Mouse (Mus musculus): Measurements from ENCODE around the gene Slc22a21. TPM values are rescaled to one million over a fixed set of nuclear protein-coding genes. Genes with fewer than 3 reads are reported as not detected.
"Not testable (repeated sequence)": the region's sequence is repeated elsewhere in the genome, so short reads cannot be mapped to it uniquely, and the experiment has no call there.

Gene Slc22a21
- polyA plus RNA-seq, 1 experiment from 2014 or later: 6.1 TPM

GRCm38 (mm10) chr11:53975559-53975958, 4.6 kb downstream of the Slc22a21 start:
- no peak for ATAC-seq
- Histone ChIP-seq H3K36me3 (ENCODE audit: control insufficient read depth, insufficient read depth, low read length) (no peaks in the 10 kb centered on the region), H3K4me3 (ENCODE audit: low read length) (no peak overlapping the region), H3K9me3 (ENCODE audit: control insufficient read depth, low read length) (no peaks in the 10 kb centered on the region), H3K9ac (ENCODE audit: low read depth, low read length) (no peak overlapping the region), H3K4me1 (ENCODE audit: control insufficient read depth, insufficient read depth, low read length) (peaks cover 13% of the 10 kb centered on the region), H3K27me3 (replicated peaks; ENCODE audit: control insufficient read depth, insufficient read depth, low read length) (no peaks in the 10 kb centered on the region), H3K4me2 (ENCODE audit: low read depth, low read length) (no peak overlapping the region), H3K27ac (ENCODE audit: low read length) (no peak overlapping the region)

- no peak overlapping the region for H3K4me3 ChIP-seq (ENCODE audit: low read length)
- H3K36me3 ChIP-seq (ENCODE audit: control insufficient read depth, insufficient read depth, low read length): no peaks in the 10 kb centered on the region
- no peak overlapping the region for H3K9ac ChIP-seq (ENCODE audit: low read depth, low read length)
- ATAC-seq: peak; percentile 40; the same call in 1 of the 2 replicates
- no peaks in the 10 kb centered on the region for H3K9me3 ChIP-seq (ENCODE audit: control insufficient read depth, low read length)
- no peak overlapping the region for H3K27ac ChIP-seq (ENCODE audit: low read length)
- no peak overlapping the region for H3K4me2 ChIP-seq (ENCODE audit: low read depth, low read length)
- H3K27me3 ChIP-seq (replicated peaks; ENCODE audit: control insufficient read depth, insufficient read depth, low read length): no peaks in the 10 kb centered on the region
- WGBS: 39% methylated on average over 3 of the region's 3 CpGs
- no peaks in the 10 kb centered on the region for H3K4me1 ChIP-seq (ENCODE audit: control insufficient read depth, insufficient read depth, low read length)
Observed at GRCm38 (mm10) chr11:53958984-53959383, 21.1 kb downstream of the Slc22a21 start.

GRCm38 (mm10) chr11:53958176-53958575, 22.0 kb downstream of the Slc22a21 start:
- not testable (repeated sequence) for H3K27me3 ChIP-seq (replicated peaks; ENCODE audit: control insufficient read depth, insufficient read depth, low read length); H3K36me3 ChIP-seq (ENCODE audit: control insufficient read depth, insufficient read depth, low read length); H3K4me1 ChIP-seq (ENCODE audit: control insufficient read depth, insufficient read depth, low read length); ATAC-seq; H3K4me2 ChIP-seq (ENCODE audit: low read depth, low read length); H3K9ac ChIP-seq (ENCODE audit: low read depth, low read length); H3K9me3 ChIP-seq (ENCODE audit: control insufficient read depth, low read length); H3K4me3 ChIP-seq (ENCODE audit: low read length); H3K27ac ChIP-seq (ENCODE audit: low read length)
- WGBS: 43% methylated on average over 4 of the region's 4 CpGs

- 79% methylated on average over 1 of the region's 1 CpGs for WGBS
- no peak for ATAC-seq
- Histone ChIP-seq H3K9me3 (ENCODE audit: control insufficient read depth, low read length) (no peaks in the 10 kb centered on the region), H3K27me3 (replicated peaks; ENCODE audit: control insufficient read depth, insufficient read depth, low read length) (no peaks in the 10 kb centered on the region), H3K4me3 (ENCODE audit: low read length) (no peak overlapping the region), H3K27ac (ENCODE audit: low read length) (no peak overlapping the region), H3K4me2 (ENCODE audit: low read depth, low read length) (no peak overlapping the region), H3K4me1 (ENCODE audit: control insufficient read depth, insufficient read depth, low read length) (no peaks in the 10 kb centered on the region), H3K36me3 (ENCODE audit: control insufficient read depth, insufficient read depth, low read length) (no peaks in the 10 kb centered on the region), H3K9ac (ENCODE audit: low read depth, low read length) (no peak overlapping the region)
Observed at GRCm38 (mm10) chr11:53956636-53957035, 23.5 kb downstream of the Slc22a21 start.

- Histone ChIP-seq H3K27me3 (replicated peaks; ENCODE audit: control insufficient read depth, insufficient read depth, low read length) (no peaks in the 10 kb centered on the region), H3K4me1 (ENCODE audit: control insufficient read depth, insufficient read depth, low read length) (no peaks in the 10 kb centered on the region), H3K9ac (ENCODE audit: low read depth, low read length) (no peak overlapping the region), H3K4me3 (ENCODE audit: low read length) (no peak overlapping the region), H3K27ac (ENCODE audit: low read length) (no peak overlapping the region), H3K36me3 (ENCODE audit: control insufficient read depth, insufficient read depth, low read length) (no peaks in the 10 kb centered on the region), H3K9me3 (ENCODE audit: control insufficient read depth, low read length) (no peaks in the 10 kb centered on the region), H3K4me2 (ENCODE audit: low read depth, low read length) (no peak overlapping the region)
- no peak for ATAC-seq
- WGBS: 80% methylated on average over 3 of the region's 3 CpGs
Observed at GRCm38 (mm10) chr11:53954653-53955052, 25.5 kb downstream of the Slc22a21 start.

GRCm38 (mm10) chr11:53950133-53950532, 30.0 kb downstream of the Slc22a21 start:
- not testable (repeated sequence) for H3K9me3 ChIP-seq (ENCODE audit: control insufficient read depth, low read length); H3K27ac ChIP-seq (ENCODE audit: low read length); H3K36me3 ChIP-seq (ENCODE audit: control insufficient read depth, insufficient read depth, low read length); H3K4me2 ChIP-seq (ENCODE audit: low read depth, low read length); ATAC-seq; H3K4me1 ChIP-seq (ENCODE audit: control insufficient read depth, insufficient read depth, low read length); H3K9ac ChIP-seq (ENCODE audit: low read depth, low read length); H3K4me3 ChIP-seq (ENCODE audit: low read length); H3K27me3 ChIP-seq (replicated peaks; ENCODE audit: control insufficient read depth, insufficient read depth, low read length)
- no CpG with 5 or more reads among the region's 3 CpGs for WGBS

GRCm38 (mm10) chr11:53931944-53932318, 48.2 kb downstream of the Slc22a21 start:
- not testable (repeated sequence) for H3K4me3 ChIP-seq (ENCODE audit: low read length); H3K9me3 ChIP-seq (ENCODE audit: control insufficient read depth, low read length); H3K4me2 ChIP-seq (ENCODE audit: low read depth, low read length); H3K9ac ChIP-seq (ENCODE audit: low read depth, low read length); H3K4me1 ChIP-seq (ENCODE audit: control insufficient read depth, insufficient read depth, low read length); H3K27me3 ChIP-seq (replicated peaks; ENCODE audit: control insufficient read depth, insufficient read depth, low read length); H3K36me3 ChIP-seq (ENCODE audit: control insufficient read depth, insufficient read depth, low read length); H3K27ac ChIP-seq (ENCODE audit: low read length); ATAC-seq
- 66% methylated on average over 4 of the region's 4 CpGs for WGBS

DNA sequence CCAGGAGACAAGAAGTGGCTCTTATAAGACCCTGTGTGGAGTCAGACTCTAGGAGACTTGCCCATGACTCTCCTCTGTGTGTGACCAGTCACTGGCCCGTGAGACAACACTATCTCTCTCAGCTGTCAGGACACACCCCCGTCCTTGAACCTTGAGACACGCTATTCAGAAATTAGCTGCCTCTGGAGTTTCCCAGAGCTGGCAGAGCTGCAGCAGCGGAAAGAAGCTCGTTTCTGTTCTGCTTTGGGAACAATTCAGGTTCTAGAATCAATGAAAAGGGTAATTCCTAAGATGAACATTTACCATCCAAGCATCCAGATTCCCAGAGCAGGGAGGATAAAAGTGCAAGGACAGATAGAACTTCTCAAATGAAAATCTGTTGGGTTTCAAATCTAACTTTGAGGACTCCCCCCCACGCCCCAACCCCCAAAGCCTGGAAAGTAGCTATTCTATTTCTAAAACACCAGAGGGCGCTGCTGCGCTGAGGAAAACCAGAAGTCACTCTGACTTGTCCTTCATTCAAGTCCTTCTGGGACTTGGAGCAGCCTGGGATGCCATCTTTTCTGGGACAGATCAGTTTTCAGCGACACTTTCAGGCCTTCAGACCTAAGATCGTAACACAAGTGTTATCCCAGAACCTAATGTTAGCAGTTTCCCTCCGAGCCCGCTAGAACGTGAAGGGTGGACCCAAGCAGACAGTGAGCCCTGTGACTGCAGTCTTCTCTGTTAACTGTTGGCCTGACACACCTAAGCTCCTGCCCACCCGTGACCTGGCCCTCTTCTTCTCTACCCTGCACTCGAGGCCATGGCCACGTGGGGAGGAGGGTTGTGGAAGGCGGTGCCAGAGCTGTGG, 48.8 kb downstream of the Slc22a21 start:
- Histone ChIP-seq H3K9ac (ENCODE audit: low read depth, low read length) (no peak overlapping the region), H3K4me1 (ENCODE audit: control insufficient read depth, insufficient read depth, low read length) (0 out of 2 replicates have a peak, but pooled peaks cover 5% of the 10 kb centered on the region), H3K4me3 (ENCODE audit: low read length) (no peak overlapping the region), H3K27ac (ENCODE audit: low read length) (no peak overlapping the region), H3K36me3 (ENCODE audit: control insufficient read depth, insufficient read depth, low read length) (no peaks in the 10 kb centered on the region), H3K9me3 (ENCODE audit: control insufficient read depth, low read length) (no peaks in the 10 kb centered on the region), H3K27me3 (replicated peaks; ENCODE audit: control insufficient read depth, insufficient read depth, low read length) (no peaks in the 10 kb centered on the region), H3K4me2 (ENCODE audit: low read depth, low read length) (0 out of 2 replicates have a peak overlapping the region, but pooled peaks have one; percentile 22)
- peak; percentile 85 for ATAC-seq
- WGBS: 28% methylated on average over 17 of the region's 17 CpGs

DNA sequence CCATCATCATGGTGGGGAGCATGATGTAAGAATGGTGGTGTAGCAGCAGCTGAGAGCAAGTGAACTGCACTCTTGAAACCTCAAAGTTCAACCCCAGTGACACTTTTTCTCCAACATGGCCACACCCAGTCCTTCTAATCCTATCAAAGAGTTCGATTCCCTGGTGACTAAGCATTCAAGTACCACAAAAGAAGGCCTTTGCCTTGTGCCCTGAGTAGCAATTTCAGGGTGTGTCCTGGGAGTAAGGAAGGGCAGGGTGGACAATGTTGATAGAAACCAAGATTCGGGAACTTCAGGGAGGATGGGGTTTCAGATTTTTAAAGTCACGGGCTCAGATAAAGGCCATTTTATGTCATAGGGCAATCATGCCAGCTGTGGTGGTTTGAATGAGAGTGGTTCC, 50.4 kb downstream of the Slc22a21 start:
- H3K27ac ChIP-seq (ENCODE audit: low read length): no peak overlapping the region
- H3K4me3 ChIP-seq (ENCODE audit: low read length): no peak overlapping the region
- H3K9me3 ChIP-seq (ENCODE audit: control insufficient read depth, low read length): no peaks in the 10 kb centered on the region
- no peaks in the 10 kb centered on the region for H3K36me3 ChIP-seq (ENCODE audit: control insufficient read depth, insufficient read depth, low read length)
- H3K4me1 ChIP-seq (ENCODE audit: control insufficient read depth, insufficient read depth, low read length): 0 out of 2 replicates have a peak, but pooled peaks cover 5% of the 10 kb centered on the region
- no peaks in the 10 kb centered on the region for H3K27me3 ChIP-seq (replicated peaks; ENCODE audit: control insufficient read depth, insufficient read depth, low read length)
- no peak overlapping the region for H3K4me2 ChIP-seq (ENCODE audit: low read depth, low read length)
- H3K9ac ChIP-seq (ENCODE audit: low read depth, low read length): no peak overlapping the region
- ATAC-seq: no peak
- 83% methylated on average over 3 of the region's 3 CpGs for WGBS

DNA sequence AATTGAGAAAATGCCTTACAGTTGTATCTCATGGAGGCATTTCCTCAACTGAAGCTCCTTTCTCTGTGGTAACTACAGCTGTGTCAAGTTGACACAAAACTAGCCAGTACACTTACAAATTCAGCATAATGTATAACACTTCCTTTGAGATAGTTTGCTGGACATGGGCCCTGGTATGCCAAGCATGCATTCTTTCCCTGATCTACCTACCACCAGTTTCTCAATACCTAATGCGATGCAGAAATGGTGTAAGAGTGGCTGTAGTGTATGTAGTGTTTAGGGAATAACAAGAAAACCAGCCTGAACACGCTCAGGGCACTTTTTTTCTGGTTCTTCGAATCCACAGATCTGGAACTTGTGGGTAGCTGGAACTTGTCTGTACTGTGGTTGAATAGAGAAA, 51.5 kb downstream of the Slc22a21 start:
- no peak overlapping the region for H3K4me2 ChIP-seq (ENCODE audit: low read depth, low read length)
- no peak for ATAC-seq
- H3K9me3 ChIP-seq (ENCODE audit: control insufficient read depth, low read length): no peaks in the 10 kb centered on the region
- H3K27me3 ChIP-seq (replicated peaks; ENCODE audit: control insufficient read depth, insufficient read depth, low read length): no peaks in the 10 kb centered on the region
- H3K4me3 ChIP-seq (ENCODE audit: low read length): no peak overlapping the region
- H3K4me1 ChIP-seq (ENCODE audit: control insufficient read depth, insufficient read depth, low read length): 0 out of 2 replicates have a peak, but pooled peaks cover 5% of the 10 kb centered on the region
- H3K9ac ChIP-seq (ENCODE audit: low read depth, low read length): no peak overlapping the region
- no peaks in the 10 kb centered on the region for H3K36me3 ChIP-seq (ENCODE audit: control insufficient read depth, insufficient read depth, low read length)
- no peak overlapping the region for H3K27ac ChIP-seq (ENCODE audit: low read length)
- 82% methylated on average over 3 of the region's 3 CpGs for WGBS

Measured in intestine, embryonic 16.5 days (tissue).